Mouse (Mus musculus) limb, embryonic 14.5 days (tissue): ENCODE results near the gene Ankrd63. TPM values are rescaled to one million over a fixed set of nuclear protein-coding genes. Genes with fewer than 3 reads are reported as not detected.
A peak's percentile ranks its signal among the peaks of the same experiment; 100 is the strongest.

Source experiments
- ATAC-seq: fragments of 200-750 bp; cut with Nextera tagmentation; 2 replicates; pipeline ENCODE4 v1.8.0; 2017; ENCODE audit warnings: low read depth, moderate number of reproducible peaks, moderate TSS enrichment; ENCODE audit not compliant: low FRiP score
- DNase-seq: peaks from one replicate; pipeline ENCODE4 v3.0.0-alpha.2; 2015; ENCODE audit warnings: low spot score
- H3K27ac ChIP-seq: fragments of 300-500 bp; sonication (generic); replicated peaks from 2 replicates; pipeline ENCODE4 v1.5.1; 2014; ENCODE audit warnings: low read depth, mild to moderate bottlenecking, low read length, moderate library complexity, mixed read lengths
- H3K27me3 ChIP-seq: fragments of 300-500 bp; sonication (generic); 2 replicates; pipeline ENCODE4 v1.6.1; 2014; ENCODE audit warnings: low read length, mixed read lengths; ENCODE audit not compliant: control insufficient read depth, insufficient read depth
- H3K36me3 ChIP-seq: fragments of 300-500 bp; sonication (generic); 2 replicates; pipeline ENCODE4 v1.6.1; 2014; ENCODE audit warnings: mild to moderate bottlenecking, low read length, moderate library complexity, mixed read lengths; ENCODE audit not compliant: control insufficient read depth, insufficient read depth
- H3K4me1 ChIP-seq: fragments of 300-500 bp; sonication (generic); 2 replicates; pipeline ENCODE4 v1.6.1; 2014; ENCODE audit warnings: antibody characterized with exemption, low read length, mixed read lengths; ENCODE audit not compliant: control insufficient read depth, insufficient read depth
- H3K4me2 ChIP-seq: fragments of 300-500 bp; sonication (generic); replicated peaks from 2 replicates; pipeline ENCODE4 v1.6.1; 2014; ENCODE audit warnings: low read depth, mild to moderate bottlenecking, low read length, moderate library complexity; ENCODE audit not compliant: severe bottlenecking
- H3K4me3 ChIP-seq: fragments of 300-500 bp; sonication (generic); replicated peaks from 2 replicates; pipeline ENCODE4 v1.5.1; 2014; ENCODE audit warnings: low read length
- H3K9ac ChIP-seq: fragments of 300-500 bp; sonication (generic); 2 replicates; pipeline ENCODE4 v1.6.1; 2014; ENCODE audit warnings: mild to moderate bottlenecking, low read depth, low read length, moderate library complexity; ENCODE audit not compliant: severe bottlenecking
- H3K9me3 ChIP-seq: fragments of 300-500 bp; sonication (generic); 2 replicates; pipeline ENCODE4 v1.6.1; 2016; ENCODE audit warnings: low read length; ENCODE audit not compliant: control insufficient read depth
- POLR2A ChIP-seq: fragments of 200-500 bp; IDR thresholded peaks from 2 replicates; pipeline ENCODE4 v1.8.0; 2012; ENCODE audit warnings: inconsistent platforms, mild to moderate bottlenecking, moderate library complexity, borderline replicate concordance; ENCODE audit not compliant: insufficient read depth, insufficient read length; ENCODE audit errors: extremely low read depth
- WGBS: fragments of 180-500 bp; shearing (Covaris S2); extraction: QIAGEN DNeasy Blood & Tissue Kit; methylation state at CpG from one replicate; pipeline ENCODE4 v1.1.7; 2014; 5-methylcytosine and 5-hydroxymethylcytosine counted together
- polyA plus RNA-seq, 2 experiments: library from polyadenylated mRNA; depleted of rRNA in 1 of 2; stranded (reverse) in 1 of 2; unstranded in 1 of 2; fragments of >200 nt; fragmentation: Nextera tagmentation in 1 of 2; extraction: Ambion mirVana in 1 of 2; gene quantifications; 2 replicates each; pipeline versions ENCODE4 v1.2.1 to v1.2.3; 2012 to 2014

The Ankrd63 gene
- polyA plus RNA-seq, 2 experiments = 0.10 TPM; not detected in 1

- peaks cover 40% of the 10 kb centered on the region for H3K4me1 ChIP-seq
- no peak overlapping the region for H3K27ac ChIP-seq
- 26% methylated on average over 10 of the region's 10 CpGs for WGBS
- H3K4me2 ChIP-seq = peak overlapping the region; percentile 96
- H3K9ac ChIP-seq = no peak overlapping the region
- 0 out of 2 replicates have a peak, but pooled peaks cover 12% of the 10 kb centered on the region for H3K27me3 ChIP-seq
- ATAC-seq (no peak), DNase-seq (no peak)
- no peaks in the 10 kb centered on the region; the same call in 1 of the 2 replicates for H3K36me3 ChIP-seq
- peak overlapping the region; percentile 74 for H3K4me3 ChIP-seq
- H3K9me3 ChIP-seq = no peaks in the 10 kb centered on the region
- no peak for TF ChIP-seq POLR2A
These were observed 43.7 kb upstream of the Ankrd63 start for GRCm38 (mm10) chr2:118747301-118747960.

GRCm38 (mm10) chr2:118745915-118746901, 42.4 kb upstream of the Ankrd63 start:
- no peaks in the 10 kb centered on the region for H3K9me3 ChIP-seq
- no peak overlapping the region; the same call in 1 of the 2 replicates for H3K27ac ChIP-seq
- ATAC-seq = peak; percentile 23
- peak overlapping the region; percentile 82 for H3K9ac ChIP-seq
- H3K4me3 ChIP-seq = peak overlapping the region; percentile 74
- under 1% methylated on average over 32 of the region's 113 CpGs for WGBS
- no peaks in the 10 kb centered on the region; the same call in 1 of the 2 replicates for H3K36me3 ChIP-seq
- DNase-seq = no peak
- H3K4me2 ChIP-seq = peak overlapping the region; percentile 96
- TF ChIP-seq POLR2A = no peak
- H3K4me1 ChIP-seq = peaks cover 36% of the 10 kb centered on the region
- H3K27me3 ChIP-seq = 0 out of 2 replicates have a peak, but pooled peaks cover 12% of the 10 kb centered on the region

- DNase-seq (peak; percentile 89), ATAC-seq (peak; percentile 92)
- Histone ChIP-seq H3K4me2 (peak within 1 kb of the TSS; percentile 96), H3K27me3 (0 out of 2 replicates have a peak, but pooled peaks cover 12% of the 10 kb centered on the region), H3K36me3 (no peaks in the 10 kb centered on the region; the same call in 1 of the 2 replicates), H3K9ac (peak within 1 kb of the TSS; percentile 82), H3K4me1 (peaks cover 36% of the 10 kb centered on the region), H3K4me3 (peak within 1 kb of the TSS; percentile 74), H3K9me3 (no peaks in the 10 kb centered on the region), H3K27ac (no peak within 1 kb of the TSS; the same call in 1 of the 2 replicates)
- no peak for TF ChIP-seq POLR2A
- 2% methylated on average over 44 of the region's 57 CpGs for whole genome bisulfite sequencing
These were observed 41.6 kb upstream of the Ankrd63 start, which contains the start of gene Inafm2 for GRCm38 (mm10) chr2:118745232-118745884. TSS of gene Inafm2 (plus strand) at chr2:118745758.

GRCm38 (mm10) chr2:118744621-118745020, 40.9 kb upstream of the Ankrd63 start:
- no peak for TF ChIP-seq POLR2A
- Histone ChIP-seq H3K27ac (no peak overlapping the region), H3K4me1 (peaks cover 29% of the 10 kb centered on the region), H3K9me3 (no peaks in the 10 kb centered on the region), H3K4me2 (peak overlapping the region; percentile 96; the same call in 1 of the 2 replicates), H3K9ac (no peak overlapping the region), H3K36me3 (no peaks in the 10 kb centered on the region; the same call in 1 of the 2 replicates), H3K4me3 (0 out of 2 replicates have a peak overlapping the region, but pooled peaks have one; percentile 74), H3K27me3 (0 out of 2 replicates have a peak, but pooled peaks cover 12% of the 10 kb centered on the region)
- DNase-seq = no peak
- ATAC-seq = no peak
- WGBS = 10% methylated on average over 7 of the region's 7 CpGs
